ENCODE assay signal across 15 mouse cellular contexts in genomic region chr10:69104143-69104882, GRCm38 (mm10). TPM values are rescaled to one million over a fixed set of nuclear protein-coding genes. Genes with fewer than 3 reads are reported as not detected.
A peak's percentile ranks its signal among the peaks of the same experiment; 100 is the strongest.
DNase-seq lines count a peak whose midpoint lies in the region; ATAC-seq and TF ChIP-seq lines count a peak whose summit lies in the region.
"Had no signal": no experiment of that assay in that cellular context is flagged by ENCODE, and none has a peak within 500 bp of the region (broad histone marks: within the 10 kb centered on the region; RNA-seq: fewer than 3 reads in every experiment).

No protein-coding gene starts in this region.

- TF ChIP-seq EP300 in MEL (IDR thresholded peaks at IDR 0.05; ENCODE audit: low read depth in 1 of 2, low read length in 2 of 2) = no peak

- H3K9me3 ChIP-seq in heart, embryonic 12.5 days (replicated peaks) = no peaks in the 10 kb centered on the region
- H3K9me3 ChIP-seq in liver, embryonic 16.5 days (replicated peaks; ENCODE audit: control insufficient read depth, low read length) = no peaks in the 10 kb centered on the region
- H3K9me3 ChIP-seq in liver, embryonic 11.5 days (ENCODE audit: control insufficient read depth, low read length) = no peaks in the 10 kb centered on the region
- no peaks in the 10 kb centered on the region for H3K9me3 ChIP-seq in MEL (replicated peaks; ENCODE audit: insufficient read depth, low read length)
- H3K9me3 ChIP-seq: limb, embryonic 12.5 days had no signal

- no peak overlapping the region for H3K9ac ChIP-seq in heart, embryonic 12.5 days
- no peak overlapping the region for H3K9ac ChIP-seq in liver, embryonic 16.5 days (ENCODE audit: low read depth, low read length)
- no peak overlapping the region for H3K9ac ChIP-seq in liver, embryonic 11.5 days (ENCODE audit: low read depth, low read length)
- no peak overlapping the region for H3K9ac ChIP-seq in MEL (ENCODE audit: control insufficient read depth, low read depth, low read length, poor library complexity, severe bottlenecking)
- H3K9ac ChIP-seq: limb, embryonic 12.5 days had no signal

- TF ChIP-seq POLR2A in MEL (IDR thresholded peaks at IDR 0.05; ENCODE audit: control insufficient read depth in 1 of 2, insufficient read depth in 1 of 2, low read depth in 1 of 2, low read length in 2 of 2, poor library complexity in 1 of 2) = no peak

- H3K36me3 ChIP-seq in heart, embryonic 12.5 days = no peaks in the 10 kb centered on the region
- H3K36me3 ChIP-seq in liver, embryonic 16.5 days (ENCODE audit: control insufficient read depth, insufficient read depth) = no peaks in the 10 kb centered on the region
- no peaks in the 10 kb centered on the region for H3K36me3 ChIP-seq in liver, embryonic 11.5 days (ENCODE audit: control insufficient read depth, insufficient read depth, low read length)
- no peaks in the 10 kb centered on the region for H3K36me3 ChIP-seq in MEL (ENCODE audit: control insufficient read depth in 1 of 2, insufficient read depth in 2 of 2, low read length in 2 of 2)
- H3K36me3 ChIP-seq: limb, embryonic 12.5 days had no signal

- no peak; the same call in 1 of the 2 replicates for ATAC-seq in heart, embryonic 12.5 days (ENCODE audit: insufficient number of reproducible peaks, low FRiP score)
- ATAC-seq in liver, embryonic 16.5 days (ENCODE audit: low read depth) = peak; percentile 45; the same call in 1 of the 2 replicates
- ATAC-seq in liver, embryonic 11.5 days (replicated peaks; ENCODE audit: low FRiP score) = no peak
- ATAC-seq in megakaryocyte progenitor cell, adult 5-6 weeks (replicated peaks; ENCODE audit: poor library complexity) = peak; percentile 58
- ATAC-seq: hindbrain, embryonic 16.5 days had no signal

- TF ChIP-seq CTCF in MEL (IDR thresholded peaks at IDR 0.05 in 2 of 3, conservative IDR thresholded peaks at IDR 0.05 in 1 of 3; ENCODE audit: control insufficient read depth in 1 of 3, insufficient read depth in 1 of 3, low read depth in 2 of 3, low read length in 3 of 3, poor library complexity in 1 of 3, severe bottlenecking in 1 of 3) = no peak

- peak; percentile 85 for DNase-seq in heart, adult 11 months
- DNase-seq in liver, embryonic 11.5 days (ENCODE audit: low spot score) = no peak
- DNase-seq in MEL (ENCODE audit: low read depth, low spot score) = peak; percentile 2
- DNase-seq in gastrocnemius, postnatal 10 days = no peak
- no peak for DNase-seq in gastrocnemius, postnatal 25 days
- DNase-seq: cerebellum, postnatal 14 days; gastrocnemius, postnatal 14 days; thymus, adult 2 months had no signal

- 73% methylated on average over 12 of the region's 12 CpGs for WGBS in heart, embryonic 12.5 days
- 43% methylated on average over 12 of the region's 12 CpGs for WGBS in liver, embryonic 16.5 days (ENCODE audit: insufficient replicate concordance)
- WGBS in liver, embryonic 11.5 days = 69% methylated on average over 12 of the region's 12 CpGs

- H3K4me3 ChIP-seq in heart, embryonic 12.5 days = no peak overlapping the region
- H3K4me3 ChIP-seq in liver, embryonic 16.5 days (ENCODE audit: low read depth, low read length) = no peak overlapping the region
- no peak overlapping the region for H3K4me3 ChIP-seq in liver, embryonic 11.5 days (ENCODE audit: low read depth, low read length)
- no peak overlapping the region for H3K4me3 ChIP-seq in MEL (ENCODE audit: control insufficient read depth in 1 of 2, insufficient read depth in 1 of 2, low read depth in 2 of 2, low read length in 2 of 2)
- H3K4me3 ChIP-seq: left cerebral cortex, adult 2 months; limb, embryonic 12.5 days had no signal

- H3K27ac ChIP-seq in heart, embryonic 12.5 days (ENCODE audit: poor library complexity, severe bottlenecking) = no peak overlapping the region
- H3K27ac ChIP-seq in liver, embryonic 16.5 days (ENCODE audit: low read length) = no peak overlapping the region
- H3K27ac ChIP-seq in liver, embryonic 11.5 days (ENCODE audit: low read depth, low read length) = no peak overlapping the region
- no peak overlapping the region for H3K27ac ChIP-seq in MEL (ENCODE audit: control insufficient read depth, low read depth, low read length)
- H3K27ac ChIP-seq: kidney, postnatal 0 days; left cerebral cortex, adult 2 months; limb, embryonic 12.5 days had no signal

- 0 out of 2 replicates have a peak, but pooled peaks cover 3% of the 10 kb centered on the region for H3K4me1 ChIP-seq in heart, embryonic 12.5 days (replicated peaks)
- H3K4me1 ChIP-seq in liver, embryonic 16.5 days (ENCODE audit: control insufficient read depth, low read depth, low read length) = no peaks in the 10 kb centered on the region
- no peaks in the 10 kb centered on the region for H3K4me1 ChIP-seq in liver, embryonic 11.5 days (replicated peaks; ENCODE audit: control insufficient read depth, insufficient read depth, low read length)
- H3K4me1 ChIP-seq in MEL (ENCODE audit: control insufficient read depth in 1 of 2, insufficient read depth in 2 of 2, low read length in 2 of 2) = no peaks in the 10 kb centered on the region

- H3K79me2 ChIP-seq in MEL (ENCODE audit: control insufficient read depth, insufficient read depth, low read length, poor library complexity) = no peaks in the 10 kb centered on the region

- H3K4me2 ChIP-seq in heart, embryonic 12.5 days = no peak overlapping the region
- no peak overlapping the region for H3K4me2 ChIP-seq in liver, embryonic 16.5 days (ENCODE audit: low read depth, low read length)
- H3K4me2 ChIP-seq in liver, embryonic 11.5 days = no peak overlapping the region
- H3K4me2 ChIP-seq: limb, embryonic 12.5 days had no signal

- no peaks in the 10 kb centered on the region for H3K27me3 ChIP-seq in heart, embryonic 12.5 days (replicated peaks)
- H3K27me3 ChIP-seq in liver, embryonic 16.5 days (ENCODE audit: control insufficient read depth, insufficient read depth, low read depth, low read length) = no peaks in the 10 kb centered on the region
- no peaks in the 10 kb centered on the region for H3K27me3 ChIP-seq in liver, embryonic 11.5 days (replicated peaks; ENCODE audit: control insufficient read depth, insufficient read depth, low read length)
- H3K27me3 ChIP-seq in MEL (ENCODE audit: control insufficient read depth in 1 of 2, insufficient read depth in 2 of 2, low read length in 2 of 2) = no peaks in the 10 kb centered on the region
- H3K27me3 ChIP-seq: limb, embryonic 12.5 days had no signal

- no peak for TF ChIP-seq RAD21 in MEL (IDR thresholded peaks at IDR 0.05; ENCODE audit: low read depth, low read length)

TF ChIP-seq in MEL, 35 proteins besides CTCF, POLR2A, EP300 and RAD21:
- TF ChIP-seq NELFE (IDR thresholded peaks at IDR 0.05; ENCODE audit: low read depth, low read length) (no peak), ELF1 (IDR thresholded peaks at IDR 0.05; ENCODE audit: low read depth, low read length) (no peak), ZMIZ1 (IDR thresholded peaks at IDR 0.05; ENCODE audit: low read depth, low read length) (no peak), RCOR1 (IDR thresholded peaks at IDR 0.05; ENCODE audit: low read depth, low read length) (no peak), GATA1 (IDR thresholded peaks at IDR 0.05; ENCODE audit: low read depth, low read length) (no peak)
TF ChIP-seq in MEL: peak in this region for 0.

RNA-seq across cellular contexts. Expression of gene Rhobtb1, which starts 46.9 kb away (rescaled TPM):
- polyA plus RNA-seq in heart, embryonic 12.5 days (2016; fragmentation: Nextera tagmentation; extraction: Ambion mirVana) = 32.8 and 32.9 TPM in 2 replicates
- 15.7 and 19.6 TPM in 2 replicates for polyA plus RNA-seq in liver, embryonic 16.5 days (2015; fragmentation: Nextera tagmentation; extraction: Ambion mirVana)
- polyA plus RNA-seq in liver, embryonic 11.5 days (2014; fragmentation: Nextera tagmentation; extraction: Ambion mirVana) = 16.1 and 17.4 TPM in 2 replicates
- total RNA-seq in MEL (2012; rRNA removed) = not detected in 2 replicates
- not detected for polyA plus RNA-seq in MEL (2012; ENCODE audit: insufficient read depth in 1 of 2, insufficient read length in 2 of 2, low read depth in 1 of 2, low replicate concordance in 2 of 2, missing spikeins in 1 of 2)
- total RNA-seq in megakaryocyte progenitor cell, adult 5-6 weeks (2015) = 1.6 and 1.7 TPM in 2 replicates
- total RNA-seq in megakaryocyte progenitor cell, adult 5-6 weeks (2017) = 1.7 and 2.0 TPM in 2 replicates
- total RNA-seq in gastrocnemius, postnatal 10 days (2021) = 10 to 100 TPM; 12.5 to 16.1 TPM
- 10 to 100 TPM; 10.3 to 17.2 TPM for total RNA-seq in gastrocnemius, postnatal 25 days (2021)

Comparison
In these comparisons a context has a peak if more than half of its experiments do, and no peak if none do; other contexts are left out.
1. ATAC-seq: peak in liver, embryonic 16.5 days (single experiment) and megakaryocyte progenitor cell, adult 5-6 weeks (single experiment); none in heart, embryonic 12.5 days (single experiment) and liver, embryonic 11.5 days (single experiment).
2. DNase-seq: peak in heart, adult 11 months (single experiment) and MEL (single experiment); none in liver, embryonic 11.5 days (single experiment), gastrocnemius, postnatal 10 days (single experiment) and gastrocnemius, postnatal 25 days (single experiment).